Mouse (Mus musculus) kidney, adult 11 months (tissue): Measurements from ENCODE around the gene Pctp.

ENCODE experiments used
- DNase-seq: peaks from one replicate; pipeline ENCODE4 v3.0.0; 2022

The Pctp gene

DNA sequence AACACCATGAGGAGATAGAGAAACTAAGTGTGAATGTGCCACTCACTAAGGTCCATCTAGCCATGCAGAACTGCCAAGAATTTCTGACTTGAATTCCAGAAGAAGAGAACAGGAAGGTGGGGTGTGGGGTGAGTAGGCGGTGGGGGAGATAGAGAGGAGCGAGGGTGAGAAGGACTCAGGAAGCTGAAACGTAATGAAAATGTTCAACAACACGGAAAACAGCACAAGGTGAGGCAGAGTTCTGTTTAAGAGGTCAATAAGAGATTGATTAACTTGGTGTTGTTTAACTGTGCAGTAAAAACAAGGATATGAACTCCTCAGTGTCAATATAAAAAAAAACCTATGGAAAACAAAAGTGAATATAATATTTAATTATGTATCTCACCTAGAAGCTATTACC, 3.4 kb upstream of the Pctp start:
- no peak for DNase-seq

DNA sequence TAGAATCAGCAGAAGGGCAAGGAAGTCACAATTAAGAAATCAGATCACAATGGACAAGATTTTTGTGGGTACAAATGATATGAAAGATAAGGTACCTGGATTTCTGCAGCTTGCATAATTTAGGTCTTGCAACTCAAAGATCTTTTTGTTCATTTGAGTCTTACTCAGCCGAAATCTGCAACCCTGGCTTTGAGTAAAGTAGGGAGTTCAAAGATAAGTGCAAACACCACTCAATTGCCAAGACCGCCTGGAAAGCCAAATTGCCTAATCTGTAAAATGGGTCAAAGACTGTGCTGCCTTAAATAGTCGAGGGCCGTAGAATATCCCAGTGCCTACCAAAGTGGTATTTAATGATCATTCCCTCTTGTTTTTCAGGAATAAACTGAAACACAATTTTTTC, 692 bp upstream of the Pctp start:
- no peak for DNase-seq

DNA sequence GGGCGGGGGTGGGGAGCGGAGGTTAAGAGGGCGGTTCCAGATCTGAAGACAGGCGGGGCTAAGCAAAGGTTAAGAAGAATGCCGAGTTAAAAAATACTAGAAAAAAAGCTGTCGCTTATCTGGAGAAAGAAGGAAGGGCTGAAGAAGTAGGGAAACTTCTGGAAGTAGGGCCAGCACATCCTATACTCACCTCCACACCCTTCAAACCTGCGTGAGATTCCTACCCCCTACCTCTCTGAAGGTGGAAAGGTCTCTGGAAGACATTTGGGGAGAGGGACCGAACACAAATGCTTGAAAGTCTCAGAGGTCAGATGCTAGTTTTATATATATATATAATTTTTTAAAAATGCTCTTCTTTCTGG, 274 bp upstream of the Pctp start:
- DNase-seq: no peak

DNA sequence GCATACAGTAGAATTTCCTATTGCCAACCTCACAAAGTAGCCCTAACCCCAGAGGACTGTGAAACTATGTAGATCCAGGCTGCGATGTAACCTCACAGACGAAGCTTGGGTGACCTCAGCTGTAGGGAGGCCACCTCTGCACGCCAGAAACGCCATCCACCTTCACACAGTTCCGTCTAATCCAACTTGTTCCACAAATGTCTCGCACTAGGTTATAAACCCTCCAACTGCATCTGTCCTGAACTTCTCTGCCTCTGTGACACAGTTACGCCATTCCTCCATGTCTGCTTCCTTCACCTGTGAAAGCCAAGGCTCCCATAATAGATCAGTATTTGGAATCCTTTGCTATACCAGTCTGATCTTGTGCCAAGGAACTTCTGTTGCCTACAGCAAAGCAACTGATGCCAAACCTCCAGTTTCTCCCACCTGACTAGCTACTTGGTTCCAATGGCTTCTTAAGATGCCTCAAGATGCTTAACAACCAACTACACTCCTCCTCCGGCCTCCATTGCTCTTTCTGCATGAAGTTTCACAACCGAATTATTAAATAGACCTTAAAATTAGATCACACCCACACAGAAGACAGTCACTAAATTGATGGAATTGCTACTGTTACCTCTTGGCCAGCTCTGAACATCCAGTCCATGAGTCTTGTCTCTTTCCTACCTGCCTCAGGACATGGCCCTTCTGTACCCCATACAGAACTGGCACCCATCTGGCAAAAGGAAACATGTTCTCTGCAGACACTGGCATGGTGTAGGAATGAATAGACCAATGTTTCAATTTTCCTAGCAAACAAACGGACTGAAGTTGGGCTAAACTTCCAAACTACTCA, 1.1 kb downstream of the Pctp start:
- no peak for DNase-seq

DNA sequence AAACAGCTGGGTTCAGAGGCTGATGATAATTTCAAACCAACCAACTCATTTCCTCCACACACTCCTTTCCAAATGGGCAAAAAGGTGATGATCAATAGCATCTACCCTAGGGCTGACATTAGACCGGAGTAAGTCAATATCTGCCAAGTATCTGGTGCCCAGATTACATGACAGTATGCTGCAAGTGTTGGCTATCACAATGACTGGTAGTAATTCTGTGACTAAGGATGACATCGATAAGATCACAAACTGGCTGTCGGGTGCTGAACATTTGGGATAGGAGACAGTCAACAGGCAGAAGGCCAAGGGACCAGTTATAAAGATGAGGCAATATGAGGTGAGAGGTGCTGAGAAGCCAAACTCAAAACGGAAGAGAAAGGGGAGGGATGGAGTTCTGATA, 2.0 kb downstream of the Pctp start:
- DNase-seq: no peak

DNA sequence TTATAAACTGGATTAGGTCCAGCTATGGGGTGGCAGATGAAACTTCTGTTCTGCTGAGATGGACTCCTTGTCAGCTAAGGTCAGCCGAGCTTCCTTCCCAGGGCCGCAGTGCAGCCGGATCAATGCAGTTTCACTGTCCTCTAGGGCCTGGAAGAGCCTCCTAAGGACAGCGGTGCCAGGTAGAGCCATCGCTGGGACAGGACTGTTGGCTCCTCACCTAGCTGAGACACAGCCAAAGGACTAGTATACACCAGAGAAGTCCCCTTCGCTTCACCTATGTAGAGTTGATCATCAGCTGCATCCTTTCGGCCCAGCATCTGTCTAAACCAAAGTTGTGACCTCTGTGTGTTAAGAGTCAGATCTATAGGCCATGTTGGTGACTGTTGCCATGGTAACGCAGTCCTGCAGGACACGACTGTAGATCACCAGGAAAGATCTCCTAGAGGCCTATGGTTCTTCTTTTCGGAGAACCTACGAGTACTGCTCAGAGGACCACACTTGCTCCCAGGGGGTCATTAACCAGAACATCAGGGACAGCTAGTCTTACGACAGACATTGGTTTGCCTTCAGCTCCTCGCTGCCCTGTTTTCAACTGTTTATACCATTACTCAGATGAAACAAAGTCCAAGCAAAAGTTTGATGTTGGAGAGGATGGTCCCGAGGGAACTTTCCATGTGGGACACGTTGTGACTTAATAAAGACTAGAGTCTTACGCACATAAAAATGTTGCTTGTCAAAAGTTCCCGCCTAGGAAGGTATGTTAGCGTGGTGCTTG, 3.5 kb downstream of the Pctp start:
- no peak for DNase-seq

DNA sequence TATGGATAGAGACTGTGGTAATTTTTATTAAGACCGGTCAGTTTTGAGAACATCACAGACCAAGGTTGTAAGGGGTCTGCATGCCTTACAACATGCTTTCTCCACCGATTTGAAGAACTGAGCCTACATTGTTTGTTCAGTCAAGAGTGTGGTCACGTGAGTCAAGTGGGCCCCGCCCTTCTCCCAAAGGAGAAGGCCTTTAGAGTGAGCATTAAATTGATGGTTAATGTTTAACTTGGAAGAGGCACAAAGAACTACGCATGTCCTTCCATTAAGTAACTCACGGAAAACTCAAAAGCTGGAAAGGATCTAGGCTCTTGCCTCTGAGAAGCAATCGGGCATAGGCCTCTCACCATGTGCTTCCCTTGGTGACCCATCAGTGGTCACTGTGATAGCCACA, 5.8 kb downstream of the Pctp start:
- peak; percentile 51 for DNase-seq

DNA sequence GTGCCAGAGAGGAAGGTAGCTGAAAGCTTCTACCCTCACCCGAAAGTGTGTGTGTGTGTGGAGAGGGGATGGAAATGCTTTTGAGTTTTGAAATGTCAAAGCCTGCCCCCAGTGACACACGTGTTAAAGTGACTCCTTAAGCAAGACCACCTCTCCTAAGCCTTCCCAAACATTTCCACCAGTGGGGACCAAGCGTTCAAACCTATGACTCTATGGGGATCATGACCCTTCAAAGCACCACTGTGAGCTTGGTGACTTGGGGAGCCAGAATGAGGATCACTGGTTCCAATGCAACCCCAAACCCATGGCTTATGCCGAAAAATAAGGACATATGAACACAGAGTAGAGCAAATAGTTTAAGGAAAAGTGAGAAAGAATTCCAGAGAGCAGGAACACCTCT, 6.3 kb downstream of the Pctp start:
- no peak for DNase-seq

DNA sequence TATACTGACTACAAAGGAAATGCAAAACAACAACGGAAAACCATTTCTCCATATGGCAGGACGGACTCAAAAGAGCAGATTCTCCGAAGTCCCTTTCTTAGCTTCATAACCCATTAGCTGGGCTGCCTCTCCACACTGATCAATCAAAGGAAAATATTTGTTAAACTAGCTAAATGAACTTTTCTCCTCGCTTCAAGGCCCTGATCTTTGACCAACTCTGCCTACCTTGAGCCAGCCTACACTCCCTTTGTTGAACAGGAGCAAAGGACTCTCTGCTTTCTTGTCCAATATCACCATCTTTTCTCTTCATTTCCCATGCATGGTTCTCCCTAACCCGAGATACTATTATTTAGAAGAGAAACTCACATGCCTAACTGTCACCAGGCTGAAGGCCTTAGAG, 7.1 kb downstream of the Pctp start:
- DNase-seq: no peak

DNA sequence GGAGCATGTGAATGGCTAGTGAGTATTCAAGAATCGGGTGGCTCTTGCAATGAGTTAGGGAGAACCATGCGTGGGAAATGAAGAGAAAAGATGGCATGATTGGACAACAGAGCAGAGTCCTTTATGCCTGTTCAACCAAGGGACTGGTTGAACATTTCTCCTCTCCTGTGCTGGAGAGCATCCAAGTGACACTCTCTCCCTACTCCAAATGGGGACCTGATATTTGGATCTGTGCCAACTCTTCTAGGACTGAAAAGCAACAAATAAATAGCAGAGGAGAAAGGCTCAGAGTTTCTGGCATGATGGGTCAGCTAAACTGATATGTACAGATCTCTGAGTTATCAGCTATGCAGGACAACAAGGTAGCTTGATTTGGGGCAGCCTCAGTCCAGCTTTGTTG, 8.0 kb downstream of the Pctp start:
- DNase-seq: no peak

DNA sequence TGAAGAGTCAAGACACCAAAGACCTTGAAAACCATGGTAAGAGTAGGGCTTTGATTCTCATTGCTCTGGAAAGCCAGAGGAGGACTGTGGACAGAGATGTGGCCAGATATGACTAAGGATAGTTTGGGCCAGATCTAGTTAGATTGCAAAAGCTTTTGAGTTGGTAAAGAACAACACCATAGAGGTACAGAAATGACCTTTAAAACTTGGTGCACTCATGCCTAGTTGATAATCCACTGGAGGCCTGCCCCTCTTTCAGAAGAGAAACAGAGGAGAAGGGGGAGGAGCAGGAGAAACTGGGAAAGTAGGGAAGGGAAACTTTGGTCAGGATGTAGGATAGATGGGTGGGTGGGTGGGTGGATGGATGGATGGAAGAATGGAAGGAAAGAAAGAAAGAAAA, 11.0 kb downstream of the Pctp start:
- DNase-seq: no peak

DNA sequence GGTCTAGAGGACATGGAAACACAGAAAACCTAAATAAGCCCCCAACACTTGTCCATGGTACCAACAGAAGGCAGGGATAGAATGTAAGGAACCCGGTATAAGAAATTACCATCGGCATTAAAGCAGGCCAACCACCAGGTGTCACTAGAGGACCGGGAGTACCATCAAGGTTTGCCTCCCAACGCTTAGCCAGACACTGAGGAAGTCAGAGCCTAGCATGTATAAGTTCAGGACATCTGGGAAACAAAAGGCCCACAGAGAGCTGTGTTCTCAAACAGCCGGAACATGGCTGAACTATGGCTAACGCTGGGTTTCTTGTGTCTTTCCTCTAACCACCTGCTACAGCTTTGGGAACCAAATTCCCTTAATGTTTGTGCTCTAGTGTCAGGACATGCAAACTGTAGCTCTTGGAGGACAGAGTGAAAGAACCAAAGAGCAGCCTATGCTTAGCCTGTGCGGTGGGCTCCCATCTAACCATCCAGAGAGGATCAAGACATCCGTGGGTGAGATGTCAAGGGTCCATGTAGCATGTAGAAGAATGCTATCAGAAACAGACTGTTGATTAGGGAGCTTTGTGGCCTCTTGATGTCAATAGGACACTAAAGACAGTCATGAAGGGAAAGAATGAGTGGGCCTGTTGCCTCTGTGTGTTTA, 13.6 kb downstream of the Pctp start:
- no peak for DNase-seq

DNA sequence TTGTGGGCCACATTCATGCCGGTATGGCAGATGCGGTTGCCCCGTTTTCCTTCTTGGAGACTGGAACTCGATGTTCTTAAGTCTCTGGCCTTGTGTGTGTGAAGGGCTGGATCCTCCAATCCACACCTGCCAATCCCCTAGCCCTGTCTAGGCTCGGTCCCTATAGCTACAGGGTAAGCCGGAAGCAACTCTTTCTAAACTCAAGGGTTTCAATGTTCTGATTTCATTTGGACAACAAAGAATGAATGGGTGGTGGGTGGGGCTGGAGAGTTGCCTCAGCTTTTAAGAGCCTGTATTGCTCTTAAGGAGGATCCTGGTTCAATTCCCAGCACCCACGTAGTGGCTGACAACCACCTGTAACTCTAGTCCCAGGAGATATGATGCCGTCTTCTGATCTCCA, 16.2 kb downstream of the Pctp start:
- DNase-seq: no peak

DNA sequence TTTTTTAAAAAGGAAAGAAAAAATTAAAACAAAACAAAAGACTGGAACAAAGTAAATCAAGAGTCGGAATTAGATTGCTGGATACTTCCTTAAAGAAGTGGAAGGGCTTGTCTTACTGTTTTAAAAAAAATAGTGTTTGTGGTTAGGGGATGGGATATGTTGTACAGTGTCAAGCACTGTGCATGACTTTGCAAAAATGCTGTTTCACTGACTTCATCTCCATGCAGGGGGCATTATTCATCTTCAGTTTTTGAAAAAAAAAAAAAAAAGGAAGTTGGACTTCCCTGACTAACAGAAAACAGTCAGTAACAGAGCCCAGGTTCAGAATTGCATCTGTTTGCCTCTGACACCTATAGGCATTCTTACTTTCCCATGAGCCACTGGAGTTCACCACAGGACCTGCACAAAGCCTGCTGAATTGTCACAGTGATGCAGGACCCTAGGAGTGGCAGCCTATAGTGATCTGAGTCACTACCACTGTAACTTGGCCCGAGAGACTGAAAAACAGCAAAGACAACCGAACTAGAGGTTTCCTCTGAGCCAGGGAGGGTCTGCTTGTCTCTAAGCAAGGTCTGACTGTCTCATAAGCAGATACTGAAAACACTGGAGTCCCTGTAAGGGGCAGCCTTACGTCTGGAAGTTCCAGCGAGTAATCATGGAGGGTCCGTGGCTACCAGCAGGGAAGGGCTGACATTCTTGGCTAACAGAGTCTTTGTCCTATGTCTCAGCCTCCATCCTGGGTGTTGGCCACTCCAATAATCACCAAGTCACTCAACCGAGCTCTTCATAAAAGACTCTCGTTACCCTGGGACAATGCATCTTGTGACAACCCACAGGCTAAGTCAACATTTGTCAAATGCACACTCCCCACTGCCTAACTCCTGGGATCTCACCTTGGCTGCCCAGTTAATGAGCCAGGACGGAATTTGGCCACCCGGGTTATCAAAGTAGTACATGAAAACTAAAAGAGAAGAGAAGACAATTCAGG, 17.2 kb downstream of the Pctp start:
- no peak for DNase-seq

DNA sequence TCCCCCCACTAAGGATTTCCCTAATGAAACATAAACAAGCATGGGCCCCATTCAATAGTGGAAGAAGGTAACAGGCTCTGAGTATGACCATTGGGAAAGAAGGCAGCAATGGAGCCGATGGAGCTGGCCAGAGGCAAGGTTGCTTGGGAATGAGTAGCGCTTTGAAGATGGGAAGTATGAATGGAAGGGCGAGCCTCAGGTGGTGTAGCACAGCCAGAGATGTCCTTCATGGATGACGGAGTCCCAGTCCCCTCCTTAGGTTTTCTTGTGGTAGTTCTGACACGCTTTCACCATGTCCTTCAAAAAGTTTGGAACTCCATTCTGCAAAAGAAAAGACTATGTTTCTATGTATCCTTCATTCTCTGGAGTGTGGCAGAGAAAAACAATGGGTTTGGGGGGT, 18.3 kb downstream of the Pctp start:
- DNase-seq: no peak

DNA sequence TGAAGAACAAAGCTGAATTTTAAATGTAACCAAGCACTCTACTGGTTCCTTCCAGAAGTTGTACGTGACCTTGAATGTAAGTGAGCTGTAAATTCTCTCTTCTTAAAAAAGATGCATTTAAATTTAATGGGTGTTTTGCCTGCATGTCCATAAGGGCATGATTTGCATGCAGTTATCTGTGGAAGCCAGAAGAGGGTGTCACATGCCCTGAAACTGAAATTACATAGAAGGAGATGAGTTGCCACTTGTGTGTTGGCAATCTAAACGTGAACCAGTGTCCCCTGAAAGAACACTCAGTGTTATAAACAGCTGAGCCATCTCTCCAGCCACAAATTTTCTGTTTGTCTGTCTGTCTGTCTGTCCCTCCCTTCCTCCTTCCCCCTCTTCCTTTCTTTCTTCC, 19.8 kb downstream of the Pctp start:
- DNase-seq: no peak

DNA sequence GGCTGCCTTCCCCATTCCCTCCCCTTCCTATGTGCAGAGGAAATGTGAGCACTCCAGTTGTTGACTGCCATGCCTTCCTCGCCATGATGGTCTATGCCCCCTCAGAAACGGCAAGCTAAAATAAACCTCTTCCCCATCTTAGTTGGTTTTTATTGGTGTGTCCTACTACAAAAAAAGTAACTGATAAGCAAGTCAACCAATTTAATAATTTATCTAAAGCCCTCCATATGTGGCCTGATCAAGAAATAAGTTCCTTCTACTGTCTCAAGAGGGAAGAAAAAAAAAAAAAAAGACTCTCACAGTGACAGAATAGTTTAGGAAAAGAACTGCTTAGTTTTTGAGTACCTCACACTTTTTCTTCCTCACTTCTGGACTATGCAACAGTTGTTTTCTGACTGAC, 22.6 kb downstream of the Pctp start:
- DNase-seq: no peak

DNA sequence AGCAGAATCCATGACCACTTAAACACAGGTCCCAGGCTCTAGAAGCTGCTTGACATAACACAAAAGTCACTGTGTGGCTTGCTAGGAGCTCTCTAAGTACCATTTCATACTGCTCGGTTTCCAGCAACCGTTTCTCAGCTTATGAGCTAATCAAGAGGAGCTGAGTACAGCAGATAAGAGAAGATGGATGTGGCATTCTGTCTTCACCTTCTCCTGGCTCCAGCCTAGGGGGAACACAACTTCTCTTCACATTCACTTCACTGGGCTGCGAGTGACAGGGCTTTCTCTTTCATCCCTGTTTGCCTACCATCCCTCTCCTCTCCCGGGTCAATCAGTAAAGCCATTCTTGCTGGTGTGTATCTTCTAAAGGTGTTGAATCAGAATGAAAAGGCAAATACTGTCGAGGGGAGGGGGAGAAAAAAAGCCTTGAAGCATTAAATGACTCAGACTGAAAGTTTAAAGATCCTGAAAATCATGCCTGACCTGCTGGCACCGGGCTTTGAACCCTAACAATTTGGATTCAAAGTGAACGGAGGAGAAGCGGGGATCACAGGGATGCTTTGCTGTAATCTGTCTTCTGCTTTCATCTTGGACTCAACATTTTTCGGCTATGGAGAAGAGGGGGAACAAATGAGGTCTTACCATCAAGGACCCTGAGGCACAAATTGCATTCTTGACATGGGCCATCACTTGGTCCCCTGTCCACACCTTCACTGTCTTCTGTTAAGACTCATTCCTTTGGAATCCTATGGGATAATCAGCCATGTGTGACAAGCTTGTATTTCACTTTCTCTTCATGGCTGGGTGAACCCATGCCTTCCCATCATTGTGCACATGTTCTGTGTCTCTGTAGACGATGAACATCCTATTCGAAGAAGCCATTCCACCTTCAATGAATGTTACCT, 23.5 kb downstream of the Pctp start:
- no peak for DNase-seq

DNA sequence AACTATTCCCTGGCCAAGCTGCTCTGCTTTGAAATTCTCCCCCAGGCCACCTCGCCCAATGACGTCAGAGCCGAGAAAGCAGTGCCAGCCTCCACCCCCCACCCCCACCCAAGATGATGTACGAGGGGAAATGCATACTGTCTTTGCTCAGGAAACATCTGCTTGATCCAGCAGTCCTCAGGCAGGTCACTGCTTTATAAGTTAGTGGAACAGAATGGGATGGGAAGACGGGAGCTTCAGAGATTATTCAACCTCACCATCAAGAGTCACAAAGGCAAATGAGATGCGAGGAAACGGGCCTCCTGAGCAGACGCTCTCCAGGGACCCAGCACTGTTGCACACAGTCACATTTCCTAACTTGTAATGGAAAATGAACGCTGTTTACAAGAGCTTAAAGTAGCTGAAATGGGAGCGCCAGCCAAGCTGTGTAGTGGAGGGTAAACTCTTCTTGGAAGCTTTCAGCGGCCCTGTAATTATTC, 24.3 kb downstream of the Pctp start:
- peak; percentile 61 for DNase-seq

DNA sequence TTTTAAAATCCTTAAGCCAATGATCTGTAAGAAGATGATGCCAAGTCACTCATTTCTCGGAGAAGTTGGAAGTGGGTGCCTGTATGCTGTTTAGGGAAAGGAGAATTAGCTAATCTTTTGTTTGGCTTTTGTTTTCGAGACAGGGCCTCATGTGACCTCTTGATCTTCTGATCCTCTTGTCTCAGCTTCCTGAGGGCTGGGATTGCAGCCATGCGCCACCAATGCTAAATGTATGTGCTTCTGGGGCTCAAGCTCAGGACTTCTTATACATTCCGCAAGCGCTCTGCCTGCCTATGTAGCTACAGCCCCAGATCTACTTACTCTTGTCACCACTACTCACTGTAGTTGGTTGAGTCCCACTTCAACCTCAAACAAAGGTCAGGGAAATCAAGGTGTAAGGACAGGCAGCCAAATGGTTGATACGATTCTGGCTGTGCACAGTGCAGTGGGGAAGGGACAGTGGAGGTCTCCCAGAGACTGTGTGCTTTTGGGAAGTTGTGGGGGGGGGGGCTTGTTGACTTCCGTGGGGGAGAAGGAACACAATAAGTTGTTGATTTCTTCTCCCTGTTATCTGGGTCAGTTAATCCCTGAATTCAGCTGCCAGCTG, 24.8 kb downstream of the Pctp start:
- no peak for DNase-seq

DNA sequence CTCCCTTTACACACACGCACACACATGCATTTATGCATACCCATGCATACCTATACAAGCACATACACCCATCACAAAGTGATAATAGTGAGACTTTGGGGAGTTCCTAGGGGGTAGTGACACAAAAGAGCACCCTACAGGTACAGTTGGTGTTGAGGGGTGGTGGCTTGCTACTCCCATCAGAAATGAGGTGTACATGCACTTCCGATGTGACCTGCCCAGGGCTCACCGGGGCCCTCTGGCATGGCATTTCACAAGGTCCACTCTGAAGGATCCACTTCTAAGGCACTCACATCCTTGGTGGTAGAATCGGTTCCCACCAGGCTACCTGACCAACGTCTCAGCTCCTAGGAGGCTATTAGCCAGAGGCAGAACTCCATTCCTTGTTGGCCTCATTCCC, 26.3 kb downstream of the Pctp start:
- no peak for DNase-seq
